Mouse (Mus musculus) CH12.LX (cell line): ENCODE measurements around the gene Pxk. TPM values are rescaled to one million over a fixed set of nuclear protein-coding genes. Genes with fewer than 3 reads are reported as not detected.

Source experiments
- DNase-seq: peaks from one replicate; pipeline ENCODE4 v3.0.0-alpha.2; 2013; ENCODE audit errors: extremely low read depth
- H3K27ac ChIP-seq: 2 replicates; pipeline ENCODE4 v1.5.1; 2012; ENCODE audit warnings: low read depth, mild to moderate bottlenecking, control low read depth, moderate library complexity; ENCODE audit not compliant: insufficient read depth
- H3K27me3 ChIP-seq: replicated peaks from 2 replicates; pipeline ENCODE3; 2012; ENCODE audit warnings: inconsistent platforms
- H3K36me3 ChIP-seq, 2 experiments: replicated peaks in 1 of 2; 2 replicates each; pipeline versions ENCODE3 to v1.6.1; 2012; ENCODE audit warnings: inconsistent platforms in 1 of 2, low read length in 1 of 2, mild to moderate bottlenecking in 1 of 2, mixed read lengths in 1 of 2, moderate library complexity in 1 of 2; ENCODE audit not compliant: control insufficient read depth in 1 of 2, insufficient read depth in 1 of 2
- H3K4me1 ChIP-seq, 2 experiments: 2 replicates each; pipeline ENCODE4 v1.6.1; 2012; ENCODE audit warnings: inconsistent platforms in 1 of 2, moderate library complexity in 1 of 2; ENCODE audit not compliant: insufficient read depth in 2 of 2, control insufficient read depth in 1 of 2
- H3K4me2 ChIP-seq: 2 replicates; pipeline ENCODE4 v1.6.1; 2012; ENCODE audit warnings: low read depth, mild to moderate bottlenecking, control low read depth; ENCODE audit not compliant: poor library complexity, insufficient read depth, severe bottlenecking
- H3K4me3 ChIP-seq, 3 experiments: fragments of 150-350 bp in 1 of 3; sonication (generic) in 1 of 3; replicated peaks in 1 of 3; 2 replicates each; pipeline versions ENCODE3 to v1.5.1; 2011 to 2012; ENCODE audit warnings: low read depth in 2 of 3, low read length in 2 of 3, mild to moderate bottlenecking in 2 of 3, moderate library complexity in 2 of 3, control low read depth in 1 of 3, improper control_type of control experiment in 1 of 3, inconsistent platforms in 1 of 3, mixed read lengths in 1 of 3; ENCODE audit not compliant: poor library complexity in 1 of 3
- H3K79me2 ChIP-seq: replicated peaks from 2 replicates; pipeline ENCODE4 v1.6.1; 2012; ENCODE audit warnings: mild to moderate bottlenecking, moderate library complexity; ENCODE audit not compliant: control insufficient read depth, poor library complexity, insufficient read depth, severe bottlenecking; ENCODE audit errors: extremely low read depth
- H3K9ac ChIP-seq: 2 replicates; pipeline ENCODE4 v1.6.1; 2012; ENCODE audit warnings: low read depth, mild to moderate bottlenecking, control low read depth, moderate library complexity; ENCODE audit not compliant: insufficient read depth
- H3K9me3 ChIP-seq: replicated peaks from 2 replicates; pipeline ENCODE3; 2012; ENCODE audit warnings: low read length, inconsistent platforms, mixed read lengths
- BHLHE40 ChIP-seq: IDR thresholded peaks from 2 replicates; pipeline ENCODE4 v1.6.1; 2011; ENCODE audit warnings: mild to moderate bottlenecking, low read depth, low read length, improper control_type of control experiment
- CHD2 ChIP-seq: IDR thresholded peaks from 2 replicates; pipeline ENCODE4 v1.6.1; 2011; ENCODE audit warnings: low read length, improper control_type of control experiment
- CTCF ChIP-seq, 2 experiments: IDR thresholded peaks in 1 of 2; conservative IDR thresholded peaks in 1 of 2; 2 replicates each; pipeline ENCODE4 v1.5.1; 2011 to 2012; ENCODE audit warnings: low read depth in 2 of 2, low read length in 2 of 2, improper control_type of control experiment in 1 of 2, inconsistent platforms in 1 of 2, mild to moderate bottlenecking in 1 of 2, moderate library complexity in 1 of 2
- E2F4 ChIP-seq: IDR thresholded peaks from 2 replicates; pipeline ENCODE4 v1.6.1; 2011; ENCODE audit warnings: low read depth, low read length, improper control_type of control experiment; ENCODE audit not compliant: insufficient replicate concordance
- ELF1 ChIP-seq: IDR thresholded peaks from 2 replicates; pipeline ENCODE4 v1.6.1; 2014; ENCODE audit warnings: low read depth, mild to moderate bottlenecking, inconsistent platforms, low read length, improper control_type of control experiment
- EP300 ChIP-seq: IDR thresholded peaks from 2 replicates; pipeline ENCODE4 v1.6.1; 2011; ENCODE audit warnings: low read length, improper control_type of control experiment
- ETS1 ChIP-seq: conservative IDR thresholded peaks from 2 replicates; pipeline ENCODE4 v1.6.1; 2012; ENCODE audit warnings: low read depth, mild to moderate bottlenecking, inconsistent platforms, low read length, improper control_type of control experiment, moderate library complexity
- GABPA ChIP-seq: IDR thresholded peaks from 2 replicates; pipeline ENCODE4 v1.6.1; 2012; ENCODE audit warnings: low read depth, low read length, improper control_type of control experiment, inconsistent platforms; ENCODE audit not compliant: insufficient replicate concordance
- HCFC1 ChIP-seq: IDR thresholded peaks from 2 replicates; pipeline ENCODE4 v1.6.1; 2012; ENCODE audit warnings: low read depth, mild to moderate bottlenecking, inconsistent platforms, low read length, improper control_type of control experiment
- JUND ChIP-seq: conservative IDR thresholded peaks from 2 replicates; pipeline ENCODE4 v1.6.1; 2011; ENCODE audit warnings: low read depth, low read length, improper control_type of control experiment
- KAT2A ChIP-seq: IDR thresholded peaks from 2 replicates; pipeline ENCODE4 v1.6.1; 2012; ENCODE audit warnings: low read length, improper control_type of control experiment, inconsistent platforms; ENCODE audit not compliant: insufficient replicate concordance
- MAFK ChIP-seq: IDR thresholded peaks from 2 replicates; pipeline ENCODE4 v1.6.1; 2011; ENCODE audit warnings: low read length, improper control_type of control experiment; ENCODE audit not compliant: insufficient replicate concordance
- MAX ChIP-seq: IDR thresholded peaks from 2 replicates; pipeline ENCODE4 v1.6.1; 2011; ENCODE audit warnings: low read length, improper control_type of control experiment
- MAZ ChIP-seq: IDR thresholded peaks from 2 replicates; pipeline ENCODE4 v1.6.1; 2012; ENCODE audit warnings: low read depth, mild to moderate bottlenecking, inconsistent platforms, low read length, improper control_type of control experiment, moderate library complexity
- MEF2A ChIP-seq: IDR thresholded peaks from 2 replicates; pipeline ENCODE4 v1.6.1; 2014; ENCODE audit warnings: low read depth, mild to moderate bottlenecking, inconsistent platforms, low read length, improper control_type of control experiment, borderline replicate concordance
- MXI1 ChIP-seq: IDR thresholded peaks from 2 replicates; pipeline ENCODE4 v1.6.1; 2011; ENCODE audit warnings: mild to moderate bottlenecking, low read depth, low read length, improper control_type of control experiment
- MYC ChIP-seq: IDR thresholded peaks from 2 replicates; pipeline ENCODE4 v1.6.1; 2011; ENCODE audit warnings: low read depth, mild to moderate bottlenecking, improper control_type of control experiment, low read length
- NELFE ChIP-seq: IDR thresholded peaks from 2 replicates; pipeline ENCODE4 v1.6.1; 2011; ENCODE audit warnings: low read depth, low read length, improper control_type of control experiment
- NRF1 ChIP-seq: IDR thresholded peaks from 2 replicates; pipeline ENCODE4 v1.6.1; 2014; ENCODE audit warnings: low read depth, mild to moderate bottlenecking, inconsistent platforms, low read length, improper control_type of control experiment, moderate library complexity
- PAX5 ChIP-seq: IDR thresholded peaks from 2 replicates; pipeline ENCODE4 v1.6.1; 2012; ENCODE audit warnings: low read length, inconsistent platforms, mixed read lengths
- POLR2A ChIP-seq: IDR thresholded peaks from 2 replicates; pipeline ENCODE4 v1.6.1; 2011; ENCODE audit warnings: low read depth, mild to moderate bottlenecking, improper control_type of control experiment, low read length
- POLR2AphosphoS2 ChIP-seq: IDR thresholded peaks from 2 replicates; pipeline ENCODE4 v1.6.1; 2011; ENCODE audit warnings: low read depth, low read length, improper control_type of control experiment
- RAD21 ChIP-seq: IDR thresholded peaks from 2 replicates; pipeline ENCODE4 v1.6.1; 2011; ENCODE audit warnings: low read depth, mild to moderate bottlenecking, low read length, improper control_type of control experiment, moderate library complexity
- RCOR1 ChIP-seq: conservative IDR thresholded peaks from 2 replicates; pipeline ENCODE4 v1.6.1; 2012; ENCODE audit warnings: low read depth, mild to moderate bottlenecking, inconsistent platforms, low read length, improper control_type of control experiment
- SIN3A ChIP-seq: IDR thresholded peaks from 2 replicates; pipeline ENCODE4 v1.6.1; 2012; ENCODE audit warnings: low read length, improper control_type of control experiment, inconsistent platforms
- SMC3 ChIP-seq: IDR thresholded peaks from 2 replicates; pipeline ENCODE4 v1.6.1; 2011; ENCODE audit warnings: low read depth, low read length, improper control_type of control experiment
- TBP ChIP-seq: conservative IDR thresholded peaks from 2 replicates; pipeline ENCODE4 v1.6.1; 2011; ENCODE audit warnings: low read depth, low read length, improper control_type of control experiment
- UBTF ChIP-seq: IDR thresholded peaks from 2 replicates; pipeline ENCODE4 v1.6.1; 2012; ENCODE audit warnings: low read depth, mild to moderate bottlenecking, inconsistent platforms, low read length, improper control_type of control experiment, moderate library complexity
- USF2 ChIP-seq: conservative IDR thresholded peaks from 2 replicates; pipeline ENCODE4 v1.6.1; 2011; ENCODE audit warnings: low read depth, low read length, improper control_type of control experiment
- ZC3H11A ChIP-seq: IDR thresholded peaks from 2 replicates; pipeline ENCODE4 v1.6.1; 2012; ENCODE audit warnings: low read depth, mild to moderate bottlenecking, inconsistent platforms, low read length, improper control_type of control experiment
- ZKSCAN1 ChIP-seq: IDR thresholded peaks from 2 replicates; pipeline ENCODE4 v1.6.1; 2012; ENCODE audit warnings: low read depth, inconsistent platforms, low read length, improper control_type of control experiment, borderline replicate concordance
- ZMIZ1 ChIP-seq: IDR thresholded peaks from 2 replicates; pipeline ENCODE4 v1.6.1; 2012; ENCODE audit warnings: low read depth, mild to moderate bottlenecking, inconsistent platforms, low read length, improper control_type of control experiment
- ZNF384 ChIP-seq: IDR thresholded peaks from 2 replicates; pipeline ENCODE4 v1.6.1; 2012; ENCODE audit warnings: low read depth, low read length, improper control_type of control experiment, inconsistent platforms
- dilution Hi-C: fragments of 300-500 bp; cut with MboI; formaldehyde crosslinking; loops from 2 replicates; pipeline ENCODE4 v1.14.3; 2020; ENCODE audit warnings: low sequenced_read_pairs; ENCODE audit not compliant: extremely low pct_unique_long_range_greater_than_20kb, extremely low pct_ligation_motif_present
- in situ Hi-C: fragments of 300-500 bp; cut with MboI; formaldehyde crosslinking; loops from 3 replicates; pipeline ENCODE4 v1.14.3; 2019; ENCODE audit warnings: low sequenced_read_pairs, low pct_ligation_motif_present, low pct_unique_long_range_greater_than_20kb, mixed read lengths
- polyA plus RNA-seq: library from polyadenylated mRNA; unstranded; fragments of >175 nt; gene quantifications from 2 replicates; pipeline ENCODE4 v1.2.1, GENCODE M21; 2012; ENCODE audit warnings: low read depth; ENCODE audit not compliant: insufficient read length
- total RNA-seq, 2 experiments: library from RNA; depleted of rRNA; stranded (reverse); fragments of 300-350 nt in 1 of 2; fragments of >200 nt in 1 of 2; gene quantifications; 2 replicates each; pipeline ENCODE4 v1.2.3; 2012 to 2014

Gene Pxk
- total and polyA plus RNA-seq, 3 experiments: 11.7 to 55.7 (median 28.9) TPM

DNA sequence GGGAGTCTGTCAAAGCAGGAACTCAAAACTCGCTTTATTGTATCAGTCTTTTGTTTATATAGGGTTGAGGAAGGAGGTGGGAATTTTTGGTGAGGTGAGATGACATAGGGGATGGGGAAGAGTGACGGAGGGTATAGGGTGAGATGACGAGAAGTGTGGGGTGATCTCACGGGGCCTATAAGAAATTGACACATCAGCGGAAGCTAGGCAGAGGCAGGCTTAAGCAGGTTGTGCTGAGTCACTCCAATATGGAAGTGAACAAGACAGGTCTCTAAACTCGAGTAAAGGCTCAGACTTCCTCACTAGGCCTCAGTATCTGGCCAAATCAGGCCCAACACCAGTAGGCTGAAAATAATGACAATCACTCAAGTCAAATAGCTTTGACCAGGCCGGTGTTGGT, 38.1 kb upstream of the Pxk start:
- Histone ChIP-seq H3K79me2 (no peaks in the 10 kb centered on the region), H3K4me1 (peaks cover 3 to 32% of the 10 kb centered on the region in 2 experiments; a peak in 3 of 4 replicates), H3K36me3 (peaks cover 6 to 26% of the 10 kb centered on the region in 2 experiments), H3K9ac (no peak overlapping the region), H3K27ac (no peak overlapping the region), H3K9me3 (no peaks in the 10 kb centered on the region), H3K4me3 (no peak overlapping the region), H3K27me3 (no peaks in the 10 kb centered on the region), H3K4me2 (no peak overlapping the region)
- peak; percentile 53 for DNase-seq
- no peak for TF ChIP-seq MEF2A
- peak; percentile 78 for TF ChIP-seq MAFK
- in situ Hi-C loops (no loop called here), dilution Hi-C loops (no loop called here)

DNA sequence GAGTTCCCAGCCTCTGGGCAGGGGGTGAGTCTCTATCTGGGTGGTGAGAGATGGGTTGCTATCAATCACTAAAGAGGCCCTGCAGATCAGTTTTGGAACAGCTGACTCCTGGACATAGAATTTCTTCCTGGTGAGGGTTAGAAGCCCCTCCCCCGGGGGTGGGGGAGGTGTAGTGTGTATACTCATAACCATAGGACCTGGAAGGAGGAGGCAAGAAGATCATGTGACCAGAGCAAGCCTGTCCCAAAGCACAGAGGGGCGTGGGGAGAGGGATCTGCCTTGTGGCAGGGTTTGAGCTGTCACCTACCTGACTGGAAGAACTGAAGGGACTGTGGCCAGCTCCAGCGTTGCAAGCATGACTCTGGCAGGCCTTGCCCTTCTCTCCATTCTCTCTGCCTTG, 35.9 kb upstream of the Pxk start:
- Histone ChIP-seq H3K9ac (0 out of 2 replicates have a peak overlapping the region, but pooled peaks have one; percentile 1), H3K79me2 (no peaks in the 10 kb centered on the region), H3K4me1 (peaks cover 3 to 32% of the 10 kb centered on the region in 2 experiments; a peak in 3 of 4 replicates), H3K4me2 (peak overlapping the region; percentile 16; the same call in 1 of the 2 replicates), H3K27ac (no peak overlapping the region), H3K4me3 (no peak overlapping the region), H3K9me3 (no peaks in the 10 kb centered on the region), H3K27me3 (no peaks in the 10 kb centered on the region), H3K36me3 (peaks cover 0 to 6% of the 10 kb centered on the region in 2 experiments)
- DNase-seq: peak; percentile 95
- in situ Hi-C loops (no loop called here), dilution Hi-C loops (no loop called here)
- TF ChIP-seq RAD21 (no peak), BHLHE40 (peak; percentile 47; the same call in 1 of the 2 replicates), MXI1 (peak; percentile 76), CHD2 (peak; percentile 81), MAX (peak; percentile 81; the same call in 1 of the 2 replicates), ZC3H11A (no peak), USF2 (peak; percentile 81), ETS1 (peak; percentile 50; the same call in 1 of the 2 replicates), ZMIZ1 (no peak), JUND (no peak), ELF1 (peak; percentile 63; the same call in 1 of the 2 replicates), UBTF (no peak), POLR2AphosphoS2 (no peak), E2F4 (no peak), SMC3 (no peak), ZNF384 (no peak), GABPA (no peak), MEF2A (peak; percentile 39; the same call in 1 of the 2 replicates), PAX5 (no peak), MAFK (no peak), MYC (no peak), SIN3A (peak; percentile 56; the same call in 1 of the 2 replicates), RCOR1 (no peak), HCFC1 (0 out of 2 replicates have a peak, but pooled peaks have one; percentile 35), CTCF (conservative IDR thresholded peaks at IDR 0.05 in 1 of 2, IDR thresholded peaks at IDR 0.05 in 1 of 2; ENCODE audit: low read depth in 2 of 2, low read length in 2 of 2) (no peak), KAT2A (no peak), NRF1 (no peak), EP300 (peak; percentile 40), MAZ (peak; percentile 72; the same call in 1 of the 2 replicates), TBP (no peak), NELFE (no peak), POLR2A (peak; percentile 41; the same call in 1 of the 2 replicates), ZKSCAN1 (no peak)
